Mouse (Mus musculus) intestine, embryonic 16.5 days (tissue): ENCODE data around the gene Fam71e2. TPM values are rescaled to one million over a fixed set of nuclear protein-coding genes. Genes with fewer than 3 reads are reported as not detected.
A peak's percentile ranks its signal among the peaks of the same experiment; 100 is the strongest.

ENCODE experiments used
- ATAC-seq: fragments of 200-750 bp; cut with Nextera tagmentation; 2 replicates; pipeline ENCODE4 v1.8.0; 2017; ENCODE audit warnings: moderate TSS enrichment, moderate library complexity
- H3K27ac ChIP-seq: fragments of 300-500 bp; sonication (generic); 2 replicates; pipeline ENCODE4 v1.5.1; 2014; ENCODE audit warnings: mild to moderate bottlenecking, low read length
- H3K27me3 ChIP-seq: fragments of 300-500 bp; sonication (generic); replicated peaks from 2 replicates; pipeline ENCODE4 v1.6.1; 2014; ENCODE audit warnings: low read length, control low read depth, mixed read lengths; ENCODE audit not compliant: control insufficient read depth, insufficient read depth
- H3K36me3 ChIP-seq: fragments of 300-500 bp; sonication (generic); 2 replicates; pipeline ENCODE4 v1.6.1; 2014; ENCODE audit warnings: low read length, control low read depth; ENCODE audit not compliant: control insufficient read depth, insufficient read depth
- H3K4me1 ChIP-seq: fragments of 300-500 bp; sonication (generic); 2 replicates; pipeline ENCODE4 v1.6.1; 2014; ENCODE audit warnings: low read length, control low read depth, mixed read lengths; ENCODE audit not compliant: control insufficient read depth, insufficient read depth
- H3K4me2 ChIP-seq: fragments of 300-500 bp; sonication (generic); 2 replicates; pipeline ENCODE4 v1.6.1; 2014; ENCODE audit warnings: low read depth, low read length, control low read depth
- H3K4me3 ChIP-seq: fragments of 300-500 bp; sonication (generic); 2 replicates; pipeline ENCODE4 v1.5.1; 2014; ENCODE audit warnings: mild to moderate bottlenecking, low read length
- H3K9ac ChIP-seq: fragments of 300-500 bp; sonication (generic); 2 replicates; pipeline ENCODE4 v1.6.1; 2014; ENCODE audit warnings: low read depth, low read length
- H3K9me3 ChIP-seq: fragments of 300-500 bp; sonication (generic); 2 replicates; pipeline ENCODE4 v1.6.1; 2016; ENCODE audit warnings: low read length, control low read depth; ENCODE audit not compliant: control insufficient read depth
- WGBS: fragments of 180-500 bp; shearing (Covaris S2); extraction: QIAGEN DNeasy Blood & Tissue Kit; methylation state at CpG from one replicate; pipeline ENCODE4 v1.1.7; 2014; 5-methylcytosine and 5-hydroxymethylcytosine counted together
- polyA plus RNA-seq: library from polyadenylated mRNA; unstranded; fragments of >200 nt; fragmentation: Nextera tagmentation; extraction: Ambion mirVana; gene quantifications from 2 replicates; pipeline ENCODE4 v1.2.1, GENCODE M21; 2015

The Fam71e2 gene
- polyA plus RNA-seq, 1 experiment from 2014 or later = not detected

DNA sequence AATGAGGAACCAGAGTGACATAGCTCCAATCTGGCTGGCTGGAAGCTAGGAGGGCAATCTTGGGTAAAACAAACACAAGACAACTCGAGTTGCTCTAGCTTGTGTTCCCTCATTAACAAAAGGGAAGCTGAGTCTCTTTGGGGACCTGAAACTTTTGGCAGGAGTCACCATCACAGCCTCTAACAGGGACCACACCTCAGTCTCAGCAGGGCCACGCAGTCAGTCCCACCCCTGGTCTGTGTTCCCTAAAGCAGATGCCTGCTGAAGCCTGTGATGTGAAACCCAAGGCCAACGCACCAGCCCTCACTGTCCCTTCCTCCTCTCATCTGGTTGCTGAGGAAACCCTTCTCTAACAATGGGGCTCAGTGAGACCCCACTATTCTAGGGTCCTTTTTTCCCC, 11.0 kb upstream of the Fam71e2 start:
- no peak overlapping the region for H3K9ac ChIP-seq
- peaks cover 21% of the 10 kb centered on the region for H3K27me3 ChIP-seq
- H3K27ac ChIP-seq = no peak overlapping the region
- ATAC-seq = no peak
- H3K36me3 ChIP-seq = peaks cover 5% of the 10 kb centered on the region; the same call in 1 of the 2 replicates
- no peaks in the 10 kb centered on the region for H3K9me3 ChIP-seq
- H3K4me1 ChIP-seq = peaks cover 7% of the 10 kb centered on the region
- H3K4me2 ChIP-seq = no peak overlapping the region
- 41% methylated on average over 3 of the region's 3 CpGs for WGBS
- no peak overlapping the region for H3K4me3 ChIP-seq

DNA sequence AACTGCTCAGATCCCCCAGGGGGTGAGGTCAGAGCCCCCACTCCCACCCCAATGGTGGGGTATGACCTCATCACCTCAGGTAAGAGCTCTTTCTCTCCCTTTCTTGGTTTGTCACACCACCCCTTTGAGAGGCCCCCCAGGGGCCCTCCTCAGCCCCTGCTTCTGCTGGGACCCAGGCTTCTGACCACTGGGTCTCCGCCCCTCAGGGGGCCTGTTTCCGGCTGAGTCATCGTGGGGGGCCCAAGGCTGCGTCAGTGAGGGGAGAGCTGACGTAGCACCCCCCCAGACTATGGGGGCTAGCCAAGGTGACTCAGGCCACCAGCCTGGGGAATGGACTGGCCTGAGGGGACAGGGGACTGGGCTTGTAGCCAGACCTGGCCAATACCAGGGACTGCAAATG, 8.8 kb upstream of the Fam71e2 start:
- peaks cover 11% of the 10 kb centered on the region for H3K4me1 ChIP-seq
- no peak overlapping the region for H3K4me2 ChIP-seq
- H3K27me3 ChIP-seq = peaks cover 39% of the 10 kb centered on the region
- 32% methylated on average over 5 of the region's 5 CpGs for WGBS
- no peaks in the 10 kb centered on the region for H3K9me3 ChIP-seq
- H3K9ac ChIP-seq = no peak overlapping the region
- H3K36me3 ChIP-seq = peaks cover 3% of the 10 kb centered on the region; the same call in 1 of the 2 replicates
- no peak overlapping the region for H3K27ac ChIP-seq
- no peak for ATAC-seq
- H3K4me3 ChIP-seq = no peak overlapping the region

DNA sequence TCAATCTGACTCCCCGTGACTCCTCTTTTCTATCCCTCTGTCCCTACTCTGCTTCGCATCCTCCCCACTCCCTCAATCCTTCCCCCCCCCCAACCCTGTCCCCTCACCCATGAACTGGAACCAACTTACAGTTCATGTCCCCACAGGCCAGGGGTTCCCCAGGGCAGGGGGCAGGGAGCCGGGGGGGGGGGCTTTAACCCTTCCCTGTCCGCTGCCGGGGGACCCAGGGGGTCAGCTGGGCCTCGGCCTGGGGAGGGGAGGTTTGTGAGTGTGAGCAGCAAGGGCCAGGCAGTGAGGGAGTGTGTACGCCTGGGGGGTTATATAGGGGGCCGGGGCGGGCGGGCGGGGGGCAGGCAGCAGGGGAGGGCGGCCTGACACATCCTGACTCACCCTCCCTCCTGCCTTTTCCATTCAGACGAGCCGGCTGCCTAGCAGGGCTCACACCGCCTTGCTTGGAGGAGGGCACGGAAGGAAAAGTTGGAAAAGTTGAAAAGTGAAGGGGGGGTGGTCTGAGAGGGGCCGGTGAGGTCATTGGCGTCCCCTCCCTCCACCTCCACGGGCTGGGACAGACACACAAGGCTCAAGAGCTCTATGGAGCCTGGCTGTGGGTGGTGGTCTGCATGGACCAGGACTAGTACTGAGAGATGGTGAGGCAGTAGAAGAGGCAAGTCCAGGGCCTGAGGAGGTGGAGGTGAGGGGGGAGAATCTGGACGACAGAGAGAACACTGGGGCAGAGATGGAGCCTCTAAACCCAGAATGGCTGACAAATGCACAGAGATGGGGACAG, 6.9 kb upstream of the Fam71e2 start:
- Histone ChIP-seq H3K4me2 (no peak overlapping the region), H3K9ac (no peak overlapping the region), H3K27me3 (peaks cover 42% of the 10 kb centered on the region), H3K4me1 (peaks cover 11% of the 10 kb centered on the region), H3K27ac (no peak overlapping the region), H3K36me3 (no peaks in the 10 kb centered on the region), H3K4me3 (no peak overlapping the region), H3K9me3 (no peaks in the 10 kb centered on the region)
- 4% methylated on average over 17 of the region's 20 CpGs for WGBS
- no peak for ATAC-seq

DNA sequence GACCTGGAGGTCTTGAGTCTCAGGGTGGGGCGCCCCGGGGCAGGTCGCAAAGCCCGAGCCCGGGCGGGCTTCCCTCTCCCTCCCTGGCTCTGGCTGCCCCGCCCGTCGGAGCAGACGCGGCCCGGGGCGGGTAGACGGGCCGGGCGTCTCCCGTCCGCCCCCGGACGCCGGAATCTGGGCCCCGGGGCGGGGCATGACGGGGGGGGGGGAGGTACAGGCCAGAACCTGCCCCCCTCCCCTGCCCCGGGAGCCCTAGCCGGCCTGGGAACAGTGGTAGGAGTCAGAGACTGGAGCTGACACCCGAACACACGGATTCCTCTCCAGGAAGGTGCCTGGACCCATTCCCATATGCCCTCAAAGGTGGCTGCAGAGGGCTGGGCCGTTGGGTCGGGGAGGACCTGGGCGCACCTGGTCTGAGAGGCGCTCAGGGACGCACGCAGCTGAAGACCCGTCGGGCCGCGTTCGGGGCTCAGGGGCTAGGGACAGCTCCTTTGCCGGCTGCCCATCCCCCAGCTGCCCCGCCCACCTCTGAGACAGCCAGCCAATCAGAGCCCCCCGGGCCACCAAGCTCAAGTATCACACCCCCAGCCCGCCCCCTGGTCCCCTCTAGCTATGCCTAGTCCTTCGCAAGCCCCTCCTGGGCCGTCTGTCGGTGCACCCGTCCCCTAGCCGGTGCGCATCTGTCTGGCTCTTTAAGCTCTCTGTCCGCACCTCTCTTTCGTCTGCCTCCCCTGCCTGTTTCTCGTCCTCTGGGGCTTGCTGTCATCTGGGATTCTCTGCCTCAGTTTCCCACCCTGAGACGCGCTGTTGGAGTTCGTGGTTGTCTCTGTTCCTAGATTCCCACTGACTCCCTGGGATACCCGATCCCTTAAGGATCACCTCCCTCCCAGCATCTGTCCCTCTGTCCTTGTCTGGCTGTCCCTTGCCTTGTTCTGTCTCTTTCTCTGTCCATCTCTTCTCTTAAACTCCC, 6.0 kb upstream of the Fam71e2 start:
- H3K27me3 ChIP-seq = peaks cover 42% of the 10 kb centered on the region
- WGBS = under 1% methylated on average over 37 of the region's 56 CpGs
- ATAC-seq = peak; percentile 73
- peak overlapping the region; percentile 49 for H3K4me3 ChIP-seq
- no peaks in the 10 kb centered on the region for H3K9me3 ChIP-seq
- H3K36me3 ChIP-seq = no peaks in the 10 kb centered on the region
- H3K9ac ChIP-seq = peak overlapping the region; percentile 59
- no peak overlapping the region for H3K27ac ChIP-seq
- peak overlapping the region; percentile 59 for H3K4me2 ChIP-seq
- H3K4me1 ChIP-seq = peaks cover 11% of the 10 kb centered on the region

DNA sequence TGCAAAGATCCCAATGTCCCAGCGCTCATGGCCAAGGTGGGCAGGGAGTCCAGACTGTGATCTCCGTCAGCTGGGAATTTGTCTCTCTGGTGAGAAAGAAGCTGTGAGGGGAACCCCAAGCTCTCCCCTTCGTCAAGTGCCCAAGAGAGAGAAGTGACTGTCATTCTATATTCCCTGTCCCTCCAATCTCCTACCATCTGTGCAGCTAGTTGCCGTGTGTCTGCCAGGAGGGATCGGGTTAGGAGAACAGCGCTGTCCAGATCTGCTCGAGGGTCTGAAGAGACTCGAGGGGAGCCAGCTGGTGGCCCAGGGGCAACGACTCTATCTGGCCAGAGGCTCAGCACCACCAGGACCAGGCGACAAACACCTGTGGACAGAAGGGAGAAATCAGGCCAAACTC, 5.0 kb upstream of the Fam71e2 start:
- peaks cover 42% of the 10 kb centered on the region for H3K27me3 ChIP-seq
- no peak overlapping the region for H3K4me2 ChIP-seq
- ATAC-seq = no peak
- H3K4me3 ChIP-seq = no peak overlapping the region
- WGBS = 48% methylated on average over 10 of the region's 10 CpGs
- H3K36me3 ChIP-seq = no peaks in the 10 kb centered on the region
- no peak overlapping the region for H3K27ac ChIP-seq
- H3K4me1 ChIP-seq = peaks cover 11% of the 10 kb centered on the region
- H3K9me3 ChIP-seq = no peaks in the 10 kb centered on the region
- no peak overlapping the region for H3K9ac ChIP-seq

DNA sequence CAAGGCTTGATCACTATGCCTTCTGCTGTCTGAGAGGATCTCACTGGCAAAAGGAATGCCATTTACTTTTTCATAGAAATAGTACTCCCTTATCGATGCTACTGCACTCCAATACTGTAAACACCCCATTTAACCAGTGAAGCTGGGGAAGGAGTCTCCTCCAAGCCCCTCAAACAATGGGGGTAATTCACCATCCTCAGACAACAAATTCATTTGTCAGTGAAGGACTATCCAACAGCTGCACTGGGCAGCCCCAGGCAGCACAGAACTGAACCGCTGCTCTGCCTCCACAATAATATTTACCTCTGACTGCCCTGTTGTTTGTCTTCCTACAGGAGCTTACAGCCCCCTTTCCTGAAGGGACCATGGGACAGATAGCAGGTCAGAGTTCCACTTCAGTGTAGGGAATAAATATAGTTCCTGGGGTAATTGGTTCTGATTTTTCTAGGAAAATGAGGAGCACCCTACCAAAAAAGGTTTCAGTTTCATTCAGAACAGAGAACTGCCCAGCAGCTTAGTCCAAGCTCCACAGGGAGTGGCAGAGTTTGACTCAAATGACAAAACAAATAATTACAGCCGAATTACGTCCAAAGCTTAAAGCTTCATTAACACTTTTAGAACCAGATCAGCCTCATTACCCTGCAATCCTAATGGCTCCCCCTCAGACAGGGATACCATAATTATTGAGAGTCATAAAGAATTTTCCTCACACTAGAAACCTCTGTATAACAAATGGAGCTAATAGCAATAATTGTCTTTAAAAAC, 6.0 kb downstream of the Fam71e2 start:
- no peaks in the 10 kb centered on the region for H3K36me3 ChIP-seq
- 9% methylated on average over 4 of the region's 4 CpGs for WGBS
- ATAC-seq = no peak
- H3K9ac ChIP-seq = no peak overlapping the region
- no peak overlapping the region for H3K4me2 ChIP-seq
- H3K9me3 ChIP-seq = no peaks in the 10 kb centered on the region
- H3K4me1 ChIP-seq = 0 out of 2 replicates have a peak, but pooled peaks cover 4% of the 10 kb centered on the region
- H3K27ac ChIP-seq = no peak overlapping the region
- no peaks in the 10 kb centered on the region for H3K27me3 ChIP-seq
- no peak overlapping the region for H3K4me3 ChIP-seq

DNA sequence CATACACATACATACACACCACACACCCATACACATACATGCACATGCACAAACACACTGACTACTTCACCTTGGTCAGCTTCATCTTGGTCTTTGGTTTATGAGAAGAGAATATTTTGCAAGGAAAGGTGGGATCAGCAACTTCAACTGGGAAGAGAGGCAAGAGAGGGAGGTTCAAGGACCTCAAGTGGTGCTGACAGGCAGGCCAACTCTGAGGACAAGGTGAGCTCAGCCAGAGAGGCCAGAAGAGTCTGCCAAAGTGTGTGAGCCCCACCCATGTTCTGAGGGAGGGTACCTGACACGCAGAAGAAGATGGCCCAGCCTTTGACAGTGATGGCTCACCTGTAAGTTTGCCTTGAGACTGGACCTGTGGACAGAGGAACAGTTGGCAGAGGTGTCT, 11.4 kb downstream of the Fam71e2 start:
- no peaks in the 10 kb centered on the region for H3K4me1 ChIP-seq
- no peak overlapping the region for H3K27ac ChIP-seq
- no peak overlapping the region for H3K9ac ChIP-seq
- H3K36me3 ChIP-seq = no peaks in the 10 kb centered on the region
- H3K9me3 ChIP-seq = no peaks in the 10 kb centered on the region
- 30% methylated on average over 1 of the region's 1 CpGs for WGBS
- ATAC-seq = no peak
- H3K27me3 ChIP-seq = no peaks in the 10 kb centered on the region
- H3K4me3 ChIP-seq = no peak overlapping the region
- no peak overlapping the region for H3K4me2 ChIP-seq

DNA sequence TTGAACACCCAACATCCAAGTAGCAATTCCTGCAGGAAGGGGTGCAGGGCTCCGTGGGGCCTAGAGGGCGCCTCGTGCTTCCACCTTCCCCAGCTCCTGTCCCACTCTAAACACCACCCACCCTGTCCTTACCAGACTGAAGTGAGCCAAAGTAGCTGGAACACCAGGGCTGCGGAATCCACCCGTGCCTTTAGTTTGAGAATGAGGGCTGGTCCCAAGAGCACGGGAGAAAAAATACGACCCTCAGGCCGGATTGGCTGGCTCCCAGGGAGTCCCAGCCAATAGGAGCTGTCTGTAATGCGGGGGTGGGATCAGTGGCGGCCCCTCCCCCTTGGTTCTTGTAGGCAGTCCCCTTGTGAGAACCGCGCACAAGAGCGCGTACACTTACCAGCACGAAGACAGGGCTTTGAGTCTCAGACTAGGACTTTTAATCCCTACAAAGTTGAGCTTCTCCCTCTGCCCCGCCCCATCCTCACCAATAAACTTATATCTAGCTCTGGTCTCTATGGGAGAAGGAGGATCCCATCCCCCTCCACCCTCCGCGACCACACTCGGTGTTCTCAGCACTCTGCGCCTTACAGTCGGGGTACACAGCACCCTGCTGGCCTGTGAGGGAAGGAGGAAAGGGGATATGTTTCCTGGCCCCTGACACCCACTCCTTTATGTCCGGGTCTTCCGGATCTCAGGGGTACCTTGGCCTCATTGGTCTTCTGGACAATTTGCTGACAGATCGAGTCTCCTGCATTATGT, 18.1 kb downstream of the Fam71e2 start, which contains the start of gene Cox6b2:
TSS of gene Cox6b2 (minus strand) at position 274 of the 750 bp plus-strand sequence.
- H3K27ac ChIP-seq = peak within 1 kb of the TSS; percentile 21; the same call in 1 of the 2 replicates
- H3K9ac ChIP-seq = peak within 1 kb of the TSS; percentile 65
- no peaks in the 10 kb centered on the region for H3K9me3 ChIP-seq
- no peaks in the 10 kb centered on the region for H3K27me3 ChIP-seq
- H3K36me3 ChIP-seq = no peaks in the 10 kb centered on the region
- ATAC-seq = peak; percentile 94
- peaks cover 9% of the 10 kb centered on the region for H3K4me1 ChIP-seq
- peak within 1 kb of the TSS; percentile 51 for H3K4me3 ChIP-seq
- peak within 1 kb of the TSS; percentile 74 for H3K4me2 ChIP-seq
- 4% methylated on average over 24 of the region's 24 CpGs for WGBS
